Mouse (Mus musculus): ENCODE results near the gene Ttll5. TPM values are rescaled to one million over a fixed set of nuclear protein-coding genes. Genes with fewer than 3 reads are reported as not detected.

Gene Ttll5
- polyA plus RNA-seq, 1 experiment = 6.2 TPM

- TF ChIP-seq POLR2A (IDR thresholded peaks at IDR 0.05; ENCODE audit: low read depth, low read length) = no peak
- TF ChIP-seq CTCF (IDR thresholded peaks at IDR 0.05; ENCODE audit: extremely low read depth, insufficient read depth, insufficient read length, insufficient replicate concordance) = no peak
- DNase-seq (ENCODE audit: low read depth in 1 of 2, low spot score in 2 of 2) = no peak
- no peaks in the 10 kb centered on the region for H3K36me3 ChIP-seq (ENCODE audit: control insufficient read depth, insufficient read depth, low read length)
- no peak overlapping the region for H3K4me3 ChIP-seq (ENCODE audit: extremely low read depth, insufficient read depth, insufficient read length)
- peaks cover 52% of the 10 kb centered on the region for H3K4me1 ChIP-seq (ENCODE audit: control insufficient read depth, insufficient read depth, insufficient read length)
- no peaks in the 10 kb centered on the region for H3K27me3 ChIP-seq (ENCODE audit: control insufficient read depth, insufficient read depth, low read length)
- WGBS = 79% methylated on average over 4 of the region's 4 CpGs
- H3K27ac ChIP-seq (ENCODE audit: insufficient read depth, low read length) = no peak overlapping the region; the same call in 1 of the 2 replicates
Measured at GRCm38 (mm10) chr12:85968409-85968808, 143.9 kb downstream of the Ttll5 start.

- peak overlapping the region; percentile 76 for H3K27ac ChIP-seq (ENCODE audit: insufficient read depth, low read length)
- under 1% methylated on average over 5 of the region's 5 CpGs for WGBS
- H3K27me3 ChIP-seq (ENCODE audit: control insufficient read depth, insufficient read depth, low read length) = no peaks in the 10 kb centered on the region
- H3K4me1 ChIP-seq (ENCODE audit: control insufficient read depth, insufficient read depth, insufficient read length) = peaks cover 52% of the 10 kb centered on the region
- no peaks in the 10 kb centered on the region for H3K36me3 ChIP-seq (ENCODE audit: control insufficient read depth, insufficient read depth, low read length)
- no peak overlapping the region for H3K4me3 ChIP-seq (ENCODE audit: extremely low read depth, insufficient read depth, insufficient read length)
- peak in 1 of 2 experiments; percentile 63 for DNase-seq (ENCODE audit: low read depth in 1 of 2, low spot score in 2 of 2)
- no peak for TF ChIP-seq POLR2A (IDR thresholded peaks at IDR 0.05; ENCODE audit: low read depth, low read length)
- no peak for TF ChIP-seq CTCF (IDR thresholded peaks at IDR 0.05; ENCODE audit: extremely low read depth, insufficient read depth, insufficient read length, insufficient replicate concordance)
Measured at GRCm38 (mm10) chr12:85969571-85969970, 145.1 kb downstream of the Ttll5 start.

GRCm38 (mm10) chr12:85970191-85970590 is 145.7 kb downstream of the Ttll5 start:
- no peaks in the 10 kb centered on the region for H3K27me3 ChIP-seq (ENCODE audit: control insufficient read depth, insufficient read depth, low read length)
- TF ChIP-seq POLR2A (IDR thresholded peaks at IDR 0.05; ENCODE audit: low read depth, low read length) (no peak), CTCF (IDR thresholded peaks at IDR 0.05; ENCODE audit: extremely low read depth, insufficient read depth, insufficient read length, insufficient replicate concordance) (no peak)
- no peaks in the 10 kb centered on the region for H3K36me3 ChIP-seq (ENCODE audit: control insufficient read depth, insufficient read depth, low read length)
- DNase-seq (ENCODE audit: low read depth in 1 of 2, low spot score in 2 of 2) = no peak
- H3K27ac ChIP-seq (ENCODE audit: insufficient read depth, low read length) = peak overlapping the region; percentile 76
- WGBS = 68% methylated on average over 5 of the region's 5 CpGs
- H3K4me3 ChIP-seq (ENCODE audit: extremely low read depth, insufficient read depth, insufficient read length) = no peak overlapping the region
- H3K4me1 ChIP-seq (ENCODE audit: control insufficient read depth, insufficient read depth, insufficient read length) = peaks cover 50% of the 10 kb centered on the region

- peaks cover 50% of the 10 kb centered on the region for H3K4me1 ChIP-seq (ENCODE audit: control insufficient read depth, insufficient read depth, insufficient read length)
- H3K4me3 ChIP-seq (ENCODE audit: extremely low read depth, insufficient read depth, insufficient read length) = no peak overlapping the region
- WGBS = 83% methylated on average over 2 of the region's 2 CpGs
- H3K27ac ChIP-seq (ENCODE audit: insufficient read depth, low read length) = peak overlapping the region; percentile 33
- H3K36me3 ChIP-seq (ENCODE audit: control insufficient read depth, insufficient read depth, low read length) = no peaks in the 10 kb centered on the region
- DNase-seq (ENCODE audit: low read depth in 1 of 2, low spot score in 2 of 2) = no peak
- TF ChIP-seq CTCF (IDR thresholded peaks at IDR 0.05; ENCODE audit: extremely low read depth, insufficient read depth, insufficient read length, insufficient replicate concordance) (no peak), POLR2A (IDR thresholded peaks at IDR 0.05; ENCODE audit: low read depth, low read length) (no peak)
- H3K27me3 ChIP-seq (ENCODE audit: control insufficient read depth, insufficient read depth, low read length) = no peaks in the 10 kb centered on the region
Measured at GRCm38 (mm10) chr12:85970803-85971202, 146.3 kb downstream of the Ttll5 start.

GRCm38 (mm10) chr12:85971655-85972054 is 147.2 kb downstream of the Ttll5 start:
- no peaks in the 10 kb centered on the region for H3K36me3 ChIP-seq (ENCODE audit: control insufficient read depth, insufficient read depth, low read length)
- no peak for TF ChIP-seq CTCF (IDR thresholded peaks at IDR 0.05; ENCODE audit: extremely low read depth, insufficient read depth, insufficient read length, insufficient replicate concordance)
- TF ChIP-seq POLR2A (IDR thresholded peaks at IDR 0.05; ENCODE audit: low read depth, low read length) = no peak
- H3K4me1 ChIP-seq (ENCODE audit: control insufficient read depth, insufficient read depth, insufficient read length) = peaks cover 50% of the 10 kb centered on the region
- no peaks in the 10 kb centered on the region for H3K27me3 ChIP-seq (ENCODE audit: control insufficient read depth, insufficient read depth, low read length)
- WGBS = 61% methylated on average over 4 of the region's 4 CpGs
- no peak for DNase-seq (ENCODE audit: low read depth in 1 of 2, low spot score in 2 of 2)
- peak overlapping the region; percentile 38; the same call in 1 of the 2 replicates for H3K27ac ChIP-seq (ENCODE audit: insufficient read depth, low read length)
- H3K4me3 ChIP-seq (ENCODE audit: extremely low read depth, insufficient read depth, insufficient read length) = no peak overlapping the region

- H3K36me3 ChIP-seq (ENCODE audit: control insufficient read depth, insufficient read depth, low read length) = no peaks in the 10 kb centered on the region
- DNase-seq (ENCODE audit: low read depth in 1 of 2, low spot score in 2 of 2) = peak; percentile 36 to 63
- no peak overlapping the region for H3K4me3 ChIP-seq (ENCODE audit: extremely low read depth, insufficient read depth, insufficient read length)
- TF ChIP-seq CTCF (IDR thresholded peaks at IDR 0.05; ENCODE audit: extremely low read depth, insufficient read depth, insufficient read length, insufficient replicate concordance) (no peak), POLR2A (IDR thresholded peaks at IDR 0.05; ENCODE audit: low read depth, low read length) (no peak; the same call in 1 of the 2 replicates)
- peak overlapping the region; percentile 79 for H3K27ac ChIP-seq (ENCODE audit: insufficient read depth, low read length)
- peaks cover 47% of the 10 kb centered on the region for H3K4me1 ChIP-seq (ENCODE audit: control insufficient read depth, insufficient read depth, insufficient read length)
- H3K27me3 ChIP-seq (ENCODE audit: control insufficient read depth, insufficient read depth, low read length) = no peaks in the 10 kb centered on the region
- 18% methylated on average over 4 of the region's 4 CpGs for WGBS
Measured at GRCm38 (mm10) chr12:85973526-85973925, 149.1 kb downstream of the Ttll5 start.

GRCm38 (mm10) chr12:85974030-85974429 is 149.6 kb downstream of the Ttll5 start:
- DNase-seq (ENCODE audit: low read depth in 1 of 2, low spot score in 2 of 2) = no peak
- Histone ChIP-seq H3K36me3 (ENCODE audit: control insufficient read depth, insufficient read depth, low read length) (no peaks in the 10 kb centered on the region), H3K4me1 (ENCODE audit: control insufficient read depth, insufficient read depth, insufficient read length) (peaks cover 46% of the 10 kb centered on the region), H3K4me3 (ENCODE audit: extremely low read depth, insufficient read depth, insufficient read length) (no peak overlapping the region), H3K27me3 (ENCODE audit: control insufficient read depth, insufficient read depth, low read length) (no peaks in the 10 kb centered on the region), H3K27ac (ENCODE audit: insufficient read depth, low read length) (peak overlapping the region; percentile 74)
- no peak for TF ChIP-seq POLR2A (IDR thresholded peaks at IDR 0.05; ENCODE audit: low read depth, low read length)
- TF ChIP-seq CTCF (IDR thresholded peaks at IDR 0.05; ENCODE audit: extremely low read depth, insufficient read depth, insufficient read length, insufficient replicate concordance) = no peak
- WGBS = 65% methylated on average over 4 of the region's 4 CpGs

Measured in spleen, adult 2 months (tissue).